Comparison of ENCODE assay signal across 38 mouse cellular contexts in genomic region chr11:82168308-82168707, GRCm38 (mm10). TPM values are rescaled to one million over a fixed set of nuclear protein-coding genes. Genes with fewer than 3 reads are reported as not detected.
"Had no signal": no experiment of that assay in that cellular context is flagged by ENCODE, and none has a peak within 500 bp of the region (broad histone marks: within the 10 kb centered on the region; RNA-seq: fewer than 3 reads in every experiment).

No protein-coding gene starts in this region.

- DNase-seq: gastrocnemius, adult 2 months; gastrocnemius, postnatal 10 days; gastrocnemius, postnatal 25 days; heart, postnatal 14 days; heart, postnatal 36 days; kidney, adult 11 months; kidney, adult 2 months; kidney, adult 9 months; kidney, postnatal 14 days; kidney, postnatal 36 days; layer of hippocampus, adult 9-11 months; layer of hippocampus, postnatal 36 days; left cerebral cortex, postnatal 4 days had no signal

- H3K4me3 ChIP-seq: gastrocnemius, adult 2 months; heart, embryonic 10.5 days; heart, embryonic 12.5 days; hindbrain, embryonic 13.5 days; hindbrain, embryonic 15.5 days; kidney, embryonic 15.5 days; limb, embryonic 13.5 days; limb, embryonic 15.5 days; liver, embryonic 12.5 days had no signal

- H3K36me3 ChIP-seq: heart, embryonic 10.5 days; heart, embryonic 12.5 days; hindbrain, embryonic 13.5 days; hindbrain, embryonic 15.5 days; kidney, embryonic 15.5 days; limb, embryonic 13.5 days; limb, embryonic 15.5 days; liver, embryonic 12.5 days had no signal

- H3K27me3 ChIP-seq: heart, embryonic 12.5 days; hindbrain, embryonic 13.5 days; hindbrain, embryonic 15.5 days; kidney, embryonic 15.5 days; limb, embryonic 13.5 days; limb, embryonic 15.5 days; liver, embryonic 12.5 days had no signal

- H3K4me2 ChIP-seq: heart, embryonic 12.5 days; hindbrain, embryonic 13.5 days; hindbrain, embryonic 15.5 days; kidney, embryonic 15.5 days; limb, embryonic 13.5 days; limb, embryonic 15.5 days; liver, embryonic 12.5 days had no signal

RNA-seq across cellular contexts. Expression of gene Ccl8, which starts 53.3 kb away (rescaled TPM):
- total RNA-seq: gastrocnemius, adult 2 months; granulocyte monocyte progenitor cell, adult 5-6 weeks; heart, postnatal 14 days; hematopoietic stem cell, adult 5-6 weeks; hindbrain, postnatal 0 days; layer of hippocampus, adult 18-20 months; layer of hippocampus, adult 8-10 months; layer of hippocampus, postnatal 14 days; layer of hippocampus, postnatal 36 days; left cerebral cortex, adult 18-20 months; left cerebral cortex, adult 8-10 months; left cerebral cortex, postnatal 10 days; left cerebral cortex, postnatal 25 days; left cerebral cortex, postnatal 4 days; liver, adult 2 months had no signal
- polyA plus RNA-seq: heart, embryonic 10.5 days; heart, embryonic 12.5 days; heart, embryonic 14.5 days; hindbrain, embryonic 11.5 days; hindbrain, embryonic 13.5 days; hindbrain, embryonic 15.5 days; intestine, embryonic 14.5 days; intestine, embryonic 16.5 days; kidney, embryonic 15.5 days; limb, embryonic 11.5 days; limb, embryonic 13.5 days; limb, embryonic 15.5 days; liver, adult 2 months; liver, embryonic 12.5 days; liver, embryonic 14.5 days had no signal
